Mouse (Mus musculus) forebrain, postnatal 0 days (tissue): ENCODE results near the gene Dand5. TPM values are rescaled to one million over a fixed set of nuclear protein-coding genes. Genes with fewer than 3 reads are reported as not detected.

Experiments used
- ATAC-seq: fragments of 200-750 bp; cut with Nextera tagmentation; 2 replicates; pipeline ENCODE4 v1.8.0; 2017; ENCODE audit warnings: mild to moderate bottlenecking, moderate library complexity
- DNase-seq: peaks from one replicate; pipeline ENCODE4 v3.0.0-alpha.2; 2015
- H3K27ac ChIP-seq: fragments of 300-500 bp; sonication (generic); 2 replicates; pipeline ENCODE4 v1.5.1; 2014; ENCODE audit warnings: low read depth, mild to moderate bottlenecking, antibody characterized with exemption, low read length, moderate library complexity, mixed read lengths
- H3K27me3 ChIP-seq: fragments of 300-500 bp; sonication (generic); 2 replicates; pipeline ENCODE4 v1.6.1; 2014; ENCODE audit warnings: mild to moderate bottlenecking, low read length, mixed read lengths; ENCODE audit not compliant: insufficient read depth
- H3K36me3 ChIP-seq: fragments of 300-500 bp; sonication (generic); 2 replicates; pipeline ENCODE4 v1.6.1; 2014; ENCODE audit warnings: mild to moderate bottlenecking, moderate library complexity; ENCODE audit not compliant: insufficient read depth
- H3K4me1 ChIP-seq: fragments of 300-500 bp; sonication (generic); 2 replicates; pipeline ENCODE4 v1.6.1; 2014; ENCODE audit warnings: antibody characterized with exemption; ENCODE audit not compliant: insufficient read depth
- H3K4me2 ChIP-seq: fragments of 300-500 bp; sonication (generic); 2 replicates; pipeline ENCODE4 v1.6.1; 2014; ENCODE audit warnings: low read depth, mild to moderate bottlenecking, moderate library complexity
- H3K4me3 ChIP-seq: fragments of 300-500 bp; sonication (generic); 2 replicates; pipeline ENCODE4 v1.5.1; 2014; ENCODE audit warnings: low read depth, low read length, mixed read lengths
- H3K9ac ChIP-seq: fragments of 300-500 bp; sonication (generic); 2 replicates; pipeline ENCODE4 v1.6.1; 2014; ENCODE audit warnings: mild to moderate bottlenecking
- H3K9me3 ChIP-seq: fragments of 300-500 bp; sonication (generic); 2 replicates; pipeline ENCODE4 v1.6.1; 2016; ENCODE audit warnings: low read length
- CTCF ChIP-seq: sonication (generic); IDR thresholded peaks from 2 replicates; pipeline ENCODE4 v1.5.1; 2016; ENCODE audit warnings: antibody characterized with exemption, control low read depth, low read depth
- WGBS: fragments of 180-500 bp; shearing (Covaris S2); extraction: QIAGEN DNeasy Blood & Tissue Kit; methylation state at CpG from one replicate; pipeline ENCODE4 v1.1.7; 2014; 5-methylcytosine and 5-hydroxymethylcytosine counted together
- polyA plus RNA-seq: library from polyadenylated mRNA; unstranded; fragments of >200 nt; fragmentation: Nextera tagmentation; extraction: Ambion mirVana; gene quantifications from 2 replicates; pipeline ENCODE4 v1.2.1, GENCODE M21; 2015
- total RNA-seq: library from RNA; depleted of rRNA; stranded (reverse); fragments of >200 nt; gene quantifications from 2 replicates; pipeline ENCODE4 v1.2.3, GENCODE M21; 2014

The Dand5 gene
- total and polyA plus RNA-seq, 2 experiments from 2014 or later = 6.9 to 10.0 TPM

DNA sequence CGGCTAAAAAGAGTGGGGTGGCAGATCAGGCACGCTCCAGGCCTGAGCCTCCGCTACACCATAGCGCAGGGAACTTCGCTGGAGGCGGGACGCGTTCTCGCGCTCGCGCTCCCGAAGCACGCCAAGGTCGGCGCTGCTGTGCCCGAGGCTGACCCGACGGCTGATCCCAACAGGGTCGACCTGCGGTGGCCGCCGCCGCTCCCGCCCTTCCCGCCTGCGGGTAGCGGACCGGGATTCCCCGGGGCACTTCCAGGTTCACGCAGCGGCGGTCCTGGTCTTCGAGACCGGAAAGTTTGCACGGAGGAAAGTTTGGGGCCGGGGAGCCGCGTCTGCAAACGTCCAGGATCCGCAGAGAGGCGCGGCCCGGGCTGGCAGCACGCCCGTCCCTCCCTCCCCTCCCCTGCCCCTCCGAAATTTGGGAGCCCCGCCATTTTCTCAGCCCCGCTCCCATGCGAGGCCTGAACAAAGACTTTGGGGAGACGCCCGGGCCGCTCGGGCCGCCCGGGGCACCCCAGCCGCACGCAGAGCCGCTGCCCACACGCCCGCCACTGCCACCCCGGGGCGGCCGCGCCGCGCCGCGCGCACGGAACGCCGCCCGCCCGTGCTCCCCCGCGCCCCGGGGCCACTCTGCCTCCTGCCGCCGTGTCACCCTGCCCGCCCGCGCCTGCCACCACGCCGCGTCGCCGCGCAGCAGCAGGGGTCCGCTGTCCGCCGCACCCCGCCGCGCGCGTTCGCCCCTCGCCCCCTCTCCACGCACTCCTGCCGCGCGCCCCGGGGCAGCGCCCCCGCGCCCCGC lies 23.3 kb downstream of the Dand5 start:
- H3K36me3 ChIP-seq = no peaks in the 10 kb centered on the region
- peak; percentile 77 for DNase-seq
- TF ChIP-seq CTCF = no peak
- H3K27ac ChIP-seq = peak overlapping the region; percentile 93
- WGBS = 2% methylated on average over 91 of the region's 108 CpGs
- no peaks in the 10 kb centered on the region for H3K9me3 ChIP-seq
- peak; percentile 8; the same call in 1 of the 2 replicates for ATAC-seq
- peak overlapping the region; percentile 80 for H3K4me2 ChIP-seq
- peak overlapping the region; percentile 88 for H3K9ac ChIP-seq
- H3K27me3 ChIP-seq = no peaks in the 10 kb centered on the region
- H3K4me3 ChIP-seq = peak overlapping the region; percentile 90
- H3K4me1 ChIP-seq = peaks cover 28% of the 10 kb centered on the region

- 32% methylated on average over 10 of the region's 10 CpGs for WGBS
- DNase-seq (peak; percentile 66), ATAC-seq (no peak)
- Histone ChIP-seq H3K36me3 (no peaks in the 10 kb centered on the region), H3K9ac (peak overlapping the region; percentile 88), H3K4me1 (peaks cover 29% of the 10 kb centered on the region), H3K4me3 (peak overlapping the region; percentile 90), H3K9me3 (no peaks in the 10 kb centered on the region), H3K27ac (peak overlapping the region; percentile 93), H3K4me2 (peak overlapping the region; percentile 80), H3K27me3 (no peaks in the 10 kb centered on the region)
- TF ChIP-seq CTCF = no peak
Observed at GRCm38 (mm10) chr8:84798446-84799135, 24.0 kb downstream of the Dand5 start.

DNA sequence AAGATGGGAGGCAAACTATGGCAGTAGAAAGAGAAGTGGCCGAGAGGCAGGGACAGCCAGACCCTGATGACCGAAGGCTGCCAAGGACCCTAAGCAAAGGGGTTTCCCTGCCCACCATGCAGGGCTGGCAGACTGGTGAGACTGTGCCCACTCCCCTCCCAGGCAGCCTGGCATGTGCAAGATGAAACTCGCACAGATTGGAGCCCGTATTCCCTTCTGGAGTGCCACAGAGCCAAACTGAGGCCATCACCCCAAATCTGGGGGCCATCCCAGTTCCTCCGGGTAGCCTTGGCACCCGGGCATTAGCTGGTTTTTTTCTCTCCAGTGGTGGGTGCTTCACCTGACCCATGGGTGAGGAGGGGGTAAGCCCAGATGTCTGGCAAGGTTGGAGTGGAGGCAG lies 24.7 kb downstream of the Dand5 start:
- peaks cover 29% of the 10 kb centered on the region for H3K4me1 ChIP-seq
- H3K4me3 ChIP-seq = peak overlapping the region; percentile 90

GRCm38 (mm10) chr8:84797256-84797797 lies 25.3 kb downstream of the Dand5 start:
- H3K9ac ChIP-seq = peak overlapping the region; percentile 88
- H3K4me3 ChIP-seq = peak overlapping the region; percentile 90
- H3K36me3 ChIP-seq = no peaks in the 10 kb centered on the region
- peak overlapping the region; percentile 80 for H3K4me2 ChIP-seq
- 66% methylated on average over 15 of the region's 15 CpGs for WGBS
- no peaks in the 10 kb centered on the region for H3K9me3 ChIP-seq
- ATAC-seq = no peak
- peak; percentile 44 for DNase-seq
- H3K27me3 ChIP-seq = no peaks in the 10 kb centered on the region
- TF ChIP-seq CTCF = no peak
- peak overlapping the region; percentile 93 for H3K27ac ChIP-seq
- peaks cover 29% of the 10 kb centered on the region for H3K4me1 ChIP-seq

More for the DNA sequence above, 24.7 kb downstream of the Dand5 start:
- H3K4me2 ChIP-seq = peak overlapping the region; percentile 80
- DNase-seq = peak; percentile 76
- no peak for TF ChIP-seq CTCF
- ATAC-seq = no peak
- H3K27ac ChIP-seq = peak overlapping the region; percentile 93
- H3K9ac ChIP-seq = peak overlapping the region; percentile 88
- no peaks in the 10 kb centered on the region for H3K9me3 ChIP-seq
- WGBS = 36% methylated on average over 6 of the region's 6 CpGs
- H3K36me3 ChIP-seq = no peaks in the 10 kb centered on the region
- H3K27me3 ChIP-seq = no peaks in the 10 kb centered on the region

- Histone ChIP-seq H3K36me3 (no peaks in the 10 kb centered on the region), H3K4me2 (peak overlapping the region; percentile 49; the same call in 1 of the 2 replicates), H3K27me3 (no peaks in the 10 kb centered on the region), H3K9me3 (no peaks in the 10 kb centered on the region), H3K27ac (peak overlapping the region; percentile 98), H3K4me3 (no peak overlapping the region), H3K9ac (peak overlapping the region; percentile 33; the same call in 1 of the 2 replicates), H3K4me1 (peaks cover 33% of the 10 kb centered on the region)
- 28% methylated on average over 7 of the region's 7 CpGs for WGBS
- no peak for DNase-seq
- no peak for TF ChIP-seq CTCF
- ATAC-seq = peak; percentile 19
Observed at GRCm38 (mm10) chr8:84794486-84794885, 28.1 kb downstream of the Dand5 start.

DNA sequence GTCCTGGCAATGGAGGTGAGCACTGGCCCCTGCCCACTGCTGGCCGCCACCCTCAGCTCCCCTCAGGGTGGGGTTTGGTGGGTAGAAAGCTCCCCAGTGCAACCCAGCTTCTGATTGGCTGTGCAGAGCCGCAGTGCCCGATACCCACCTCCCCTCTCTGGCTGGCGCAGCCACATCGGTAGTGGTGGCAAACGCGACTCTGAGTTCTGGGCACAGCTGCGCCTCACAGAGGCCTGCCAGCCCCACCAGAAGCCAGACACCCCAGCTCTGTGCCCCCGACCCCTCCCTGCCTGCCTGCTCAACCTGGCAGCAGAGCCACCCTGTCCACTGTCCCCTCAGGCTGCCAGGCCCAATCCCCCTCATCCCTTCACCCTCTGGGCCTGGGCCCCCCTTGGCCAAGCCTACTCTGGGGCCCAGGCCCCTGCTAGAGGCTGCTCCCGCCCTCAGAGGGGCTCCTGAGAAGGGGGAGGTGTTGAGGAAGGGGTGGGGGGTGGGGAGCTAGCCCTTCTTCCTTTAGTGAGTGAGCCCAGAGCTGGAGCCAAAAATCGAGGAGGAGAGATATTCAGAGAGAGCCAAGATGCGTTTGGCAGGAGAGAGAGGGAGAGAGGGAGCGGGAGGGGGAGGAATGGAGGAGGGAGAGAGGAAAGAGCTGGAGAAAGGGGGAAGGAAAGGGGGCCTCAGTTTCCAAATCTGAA lies 28.7 kb downstream of the Dand5 start:
- TF ChIP-seq CTCF = no peak
- DNase-seq (peak; percentile 92), ATAC-seq (peak; percentile 85)
- no peaks in the 10 kb centered on the region for H3K27me3 ChIP-seq
- H3K9me3 ChIP-seq = no peaks in the 10 kb centered on the region
- peak overlapping the region; percentile 51 for H3K9ac ChIP-seq
- H3K27ac ChIP-seq = peak overlapping the region; percentile 98
- peak overlapping the region; percentile 49 for H3K4me2 ChIP-seq
- H3K36me3 ChIP-seq = no peaks in the 10 kb centered on the region
- H3K4me3 ChIP-seq = no peak overlapping the region
- H3K4me1 ChIP-seq = peaks cover 36% of the 10 kb centered on the region
- 19% methylated on average over 13 of the region's 13 CpGs for whole genome bisulfite sequencing
